Mouse (Mus musculus) heart, adult 2 months (tissue): ENCODE results near the gene Timm17a. TPM values are rescaled to one million over a fixed set of nuclear protein-coding genes. Genes with fewer than 3 reads are reported as not detected.

Experiments
- DNase-seq, 2 experiments: peaks; one replicate each; pipeline ENCODE4 v3.0.0; 2021
- H3K27ac ChIP-seq: fragments of 200-600 bp; 2 replicates; pipeline ENCODE4 v1.8.1; 2022
- H3K27me3 ChIP-seq: fragments of 200-500 bp; 2 replicates; pipeline ENCODE4 v1.6.1; 2012; ENCODE audit warnings: mild to moderate bottlenecking, low read length, inconsistent platforms, mixed read lengths; ENCODE audit not compliant: control insufficient read depth, insufficient read depth
- H3K36me3 ChIP-seq: fragments of 200-500 bp; 2 replicates; pipeline ENCODE4 v1.6.1; 2012; ENCODE audit warnings: low read length, inconsistent platforms; ENCODE audit not compliant: control insufficient read depth, insufficient read depth
- H3K4me1 ChIP-seq: fragments of 200-500 bp; 2 replicates; pipeline ENCODE4 v1.6.1; 2011; ENCODE audit warnings: low read length; ENCODE audit not compliant: control insufficient read depth, insufficient read depth
- H3K4me3 ChIP-seq: fragments of 200-600 bp; 2 replicates; pipeline ENCODE4 v1.8.1; 2022
- H3K79me2 ChIP-seq: fragments of 200-500 bp; replicated peaks from 2 replicates; pipeline ENCODE4 v1.6.1; 2012; ENCODE audit warnings: mild to moderate bottlenecking, inconsistent platforms, low read length, moderate library complexity, mixed read lengths; ENCODE audit not compliant: control insufficient read depth, insufficient read depth
- H3K9ac ChIP-seq: fragments of 200-500 bp; 2 replicates; pipeline ENCODE4 v1.6.1; 2012; ENCODE audit warnings: low read depth, mild to moderate bottlenecking, control low read depth, inconsistent platforms, low read length, mixed read lengths
- CTCF ChIP-seq: fragments of 200-600 bp; IDR thresholded peaks from 2 replicates; pipeline ENCODE4 v1.8.1; 2022; ENCODE audit warnings: antibody characterized with exemption, mild to moderate bottlenecking, moderate library complexity
- EP300 ChIP-seq: fragments of 200-500 bp; IDR thresholded peaks from 2 replicates; pipeline ENCODE4 v1.6.1; 2011; ENCODE audit warnings: low read depth, low read length, control low read depth; ENCODE audit not compliant: insufficient read depth
- POLR2A ChIP-seq: fragments of 200-500 bp; IDR thresholded peaks from 2 replicates; pipeline ENCODE4 v1.6.1; 2011; ENCODE audit warnings: mild to moderate bottlenecking, low read depth, low read length, control low read depth; ENCODE audit not compliant: insufficient read depth
- WGBS: fragments of 180-500 bp; shearing (Covaris S2); methylation state at CpG from one replicate; pipeline ENCODE4 v1.1.7; 2018; 5-methylcytosine and 5-hydroxymethylcytosine counted together
- intact Hi-C: fragments of 180-260 bp; cut with DNase I; formaldehyde crosslinking; loops from one replicate; pipeline ENCODE4 v1.15.1; 2025
- polyA plus RNA-seq: library from polyadenylated mRNA; depleted of rRNA; stranded (reverse); fragments of >200 nt; gene quantifications from 2 replicates; pipeline ENCODE4 v1.2.3, GENCODE M21; 2012
- total RNA-seq, 2 experiments: library from RNA; stranded (reverse); gene quantifications; 2 replicates each; pipeline ENCODE4 v1.2.3; 2021

The Timm17a gene
- total and polyA plus RNA-seq, 3 experiments, result 185 to 370 (median 325) TPM

DNA sequence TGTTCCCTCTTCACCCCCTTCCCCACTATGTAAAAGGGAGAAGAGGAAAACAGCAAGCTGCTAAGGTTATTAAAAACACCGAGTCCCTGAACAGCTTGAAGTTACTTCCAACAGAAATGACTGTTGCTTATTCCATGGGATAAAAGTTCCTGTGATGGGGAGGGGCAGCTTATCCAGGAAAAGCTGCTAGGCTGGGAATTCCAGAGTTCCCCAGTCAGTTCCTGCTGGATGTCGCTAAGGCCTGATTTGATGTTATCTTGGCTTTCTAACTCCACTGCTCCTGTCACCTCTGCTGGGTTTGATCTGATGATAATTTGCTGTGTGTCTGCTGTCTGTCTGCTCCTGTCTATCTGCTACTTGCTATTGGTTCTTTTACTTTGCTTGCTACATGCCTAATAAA is 27.3 kb downstream of the Timm17a start:
- DNase-seq, result no peak
- Histone ChIP-seq H3K9ac (no peak overlapping the region), H3K79me2 (no peaks in the 10 kb centered on the region), H3K27me3 (no peaks in the 10 kb centered on the region), H3K36me3 (no peaks in the 10 kb centered on the region), H3K27ac (peak overlapping the region; percentile 58), H3K4me1 (peaks cover 6% of the 10 kb centered on the region), H3K4me3 (no peak overlapping the region)
- WGBS, result 49% methylated on average over 2 of the region's 2 CpGs
- intact Hi-C loops, result no loop called here
- TF ChIP-seq POLR2A (no peak), CTCF (no peak), EP300 (no peak)

DNA sequence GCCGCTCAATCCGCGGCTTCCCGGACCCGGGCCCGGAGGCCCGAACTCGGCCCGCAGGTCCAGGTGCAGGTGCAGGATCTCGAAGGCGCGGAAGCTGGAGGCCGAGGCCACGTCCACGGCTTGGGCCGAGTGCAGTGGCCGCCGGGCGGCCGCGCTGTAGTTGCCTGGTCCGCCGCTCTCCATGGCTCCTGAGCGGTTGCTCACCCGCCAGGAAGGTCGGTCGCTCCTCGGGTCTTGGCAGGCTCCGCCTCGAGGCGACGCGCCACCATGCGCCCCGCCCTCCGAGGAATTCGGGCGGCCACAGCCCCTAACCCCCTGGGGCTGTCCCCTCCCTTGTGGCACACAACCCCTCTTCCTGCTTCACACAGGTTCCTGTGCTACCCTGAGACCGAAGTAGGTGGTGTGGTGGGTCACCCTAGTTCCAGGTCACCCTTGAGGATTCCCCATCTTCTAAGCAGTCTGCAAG is 29.7 kb downstream of the Timm17a start, which contains the start of gene Rnpep:
Rnpep (minus strand) TSS at position 259 of the 466 bp plus-strand sequence.
- Histone ChIP-seq H3K79me2 (no peaks in the 10 kb centered on the region), H3K27me3 (no peaks in the 10 kb centered on the region), H3K27ac (peak within 1 kb of the TSS; percentile 97), H3K9ac (peak within 1 kb of the TSS; percentile 94), H3K4me1 (peaks cover 8% of the 10 kb centered on the region), H3K4me3 (peak within 1 kb of the TSS; percentile 86), H3K36me3 (peaks cover 4% of the 10 kb centered on the region)
- intact Hi-C loops, result loop anchor here (2.0 kb wide), 1 partner anchor 29 kb away; the partner anchor contains the start of gene Timm17a
- WGBS, result 0% methylated on average over 39 of the region's 39 CpGs
- DNase-seq, result peak; percentile 86
- TF ChIP-seq EP300 (no peak), POLR2A (peak; percentile 70), CTCF (peak; percentile 14; the same call in 1 of the 2 replicates)

DNA sequence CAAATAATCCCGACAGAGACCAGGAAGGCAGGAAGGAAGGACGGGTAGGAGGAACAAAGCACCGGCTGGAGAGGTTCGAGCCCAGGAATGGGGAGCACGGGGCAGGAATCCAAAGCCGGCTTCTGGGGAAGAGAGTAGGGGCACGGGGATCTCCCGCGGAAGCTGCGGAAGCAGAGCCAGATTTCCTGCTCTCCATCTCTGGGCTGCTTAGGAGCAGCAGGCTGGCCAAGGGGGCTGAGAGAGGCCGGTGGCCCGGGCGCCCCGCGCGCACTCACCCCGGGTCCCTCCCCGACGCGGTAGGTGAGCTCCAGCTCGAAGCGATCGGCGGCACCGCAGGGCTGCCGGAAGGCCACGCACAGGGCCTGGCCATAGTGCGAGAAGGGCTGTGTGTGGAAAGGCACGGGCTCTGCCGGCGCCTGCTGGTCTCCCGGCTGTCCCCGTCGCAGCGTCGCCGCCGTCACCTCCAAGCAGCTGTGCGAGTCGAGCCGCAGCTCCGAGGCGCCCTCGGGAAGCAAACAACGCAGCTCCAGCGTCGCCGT is 30.2 kb downstream of the Timm17a start:
- H3K79me2 ChIP-seq, result no peaks in the 10 kb centered on the region
- H3K4me1 ChIP-seq, result peaks cover 8% of the 10 kb centered on the region
- H3K9ac ChIP-seq, result peak overlapping the region; percentile 94
- intact Hi-C loops, result loop anchor here (2.0 kb wide), 1 partner anchor 29 kb away; the partner anchor contains the start of gene Timm17a
- peak overlapping the region; percentile 97 for H3K27ac ChIP-seq
- WGBS, result under 1% methylated on average over 48 of the region's 48 CpGs
- no peak for DNase-seq
- no peak for TF ChIP-seq EP300
- 0 out of 2 replicates have a peak, but pooled peaks have one; percentile 15 for TF ChIP-seq POLR2A
- no peaks in the 10 kb centered on the region for H3K27me3 ChIP-seq
- peaks cover 4% of the 10 kb centered on the region for H3K36me3 ChIP-seq
- H3K4me3 ChIP-seq, result peak overlapping the region; percentile 86

DNA sequence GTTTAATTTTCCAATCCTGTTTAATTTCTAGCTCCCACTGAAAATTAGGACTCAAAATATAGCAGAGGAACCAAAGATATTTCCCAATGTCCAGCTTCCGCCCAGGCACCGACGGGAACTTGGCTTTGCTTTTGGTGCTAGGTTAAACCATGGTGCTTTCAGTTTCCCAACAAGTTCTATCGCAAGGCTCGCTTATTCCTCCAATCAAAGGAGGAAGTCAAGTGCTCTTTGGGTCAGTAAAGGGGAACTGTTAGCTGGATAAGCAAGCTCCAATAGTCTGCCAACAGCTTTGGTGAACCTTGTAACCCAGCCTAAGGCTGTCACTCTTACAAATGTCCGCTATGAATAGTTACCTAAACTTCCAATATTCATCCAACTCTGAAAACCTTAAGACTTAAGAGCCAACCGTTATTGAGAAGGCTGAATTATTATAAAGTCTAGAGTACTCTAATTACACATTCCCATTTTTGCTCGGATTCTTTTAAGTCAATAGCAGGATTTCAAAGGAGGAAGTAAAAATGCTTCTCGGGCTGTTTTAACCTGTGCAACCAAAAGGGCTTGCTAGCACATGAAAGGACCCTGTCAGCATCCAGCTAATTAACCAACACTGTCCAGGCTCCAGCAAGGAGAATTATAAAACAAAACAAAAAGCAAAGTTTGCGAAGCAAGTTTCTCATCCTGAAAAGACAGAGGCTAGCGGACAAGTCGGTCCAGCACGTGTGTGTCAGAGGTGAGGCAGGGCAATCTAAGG is 30.9 kb downstream of the Timm17a start:
- Histone ChIP-seq H3K4me3 (peak overlapping the region; percentile 86), H3K79me2 (no peaks in the 10 kb centered on the region), H3K4me1 (peaks cover 8% of the 10 kb centered on the region), H3K36me3 (peaks cover 4% of the 10 kb centered on the region), H3K27me3 (no peaks in the 10 kb centered on the region), H3K27ac (peak overlapping the region; percentile 97), H3K9ac (peak overlapping the region; percentile 94)
- TF ChIP-seq EP300 (no peak), CTCF (no peak), POLR2A (no peak)
- peak; percentile 37 to 46 for DNase-seq
- intact Hi-C loops, result loop anchor here (2.0 kb wide), 1 partner anchor 30 kb away; the partner anchor contains the start of gene Timm17a
- WGBS, result 14% methylated on average over 13 of the region's 13 CpGs

DNA sequence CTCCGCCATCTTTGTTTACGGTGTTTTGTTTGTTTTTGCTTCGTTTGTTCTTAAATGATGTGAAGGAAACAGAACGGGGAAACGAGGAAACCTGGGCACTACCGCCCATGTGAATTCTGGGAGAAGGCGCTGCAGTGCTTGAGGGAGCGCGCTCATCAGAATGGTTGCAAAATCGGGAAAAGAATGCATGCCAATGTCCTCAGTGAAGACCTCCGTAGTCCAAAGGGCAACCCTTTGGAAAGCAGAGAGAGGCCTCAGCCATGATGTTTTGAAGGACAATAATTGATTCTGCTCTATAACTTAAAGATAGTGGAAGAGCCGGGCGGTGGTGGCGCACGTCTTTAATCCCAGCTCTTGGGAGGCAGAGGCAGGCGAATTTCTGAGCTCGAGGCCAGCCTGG is 31.7 kb downstream of the Timm17a start:
- 95% methylated on average over 17 of the region's 17 CpGs for WGBS
- Histone ChIP-seq H3K4me1 (peaks cover 8% of the 10 kb centered on the region), H3K27me3 (no peaks in the 10 kb centered on the region), H3K27ac (no peak overlapping the region; the same call in 1 of the 2 replicates), H3K4me3 (no peak overlapping the region; the same call in 1 of the 2 replicates), H3K79me2 (no peaks in the 10 kb centered on the region), H3K9ac (no peak overlapping the region), H3K36me3 (peaks cover 4% of the 10 kb centered on the region)
- no peak for DNase-seq
- intact Hi-C loops, result loop anchor here (2.0 kb wide), 1 partner anchor 31 kb away; the partner anchor contains the start of gene Timm17a
- TF ChIP-seq POLR2A (no peak), EP300 (no peak), CTCF (no peak)

DNA sequence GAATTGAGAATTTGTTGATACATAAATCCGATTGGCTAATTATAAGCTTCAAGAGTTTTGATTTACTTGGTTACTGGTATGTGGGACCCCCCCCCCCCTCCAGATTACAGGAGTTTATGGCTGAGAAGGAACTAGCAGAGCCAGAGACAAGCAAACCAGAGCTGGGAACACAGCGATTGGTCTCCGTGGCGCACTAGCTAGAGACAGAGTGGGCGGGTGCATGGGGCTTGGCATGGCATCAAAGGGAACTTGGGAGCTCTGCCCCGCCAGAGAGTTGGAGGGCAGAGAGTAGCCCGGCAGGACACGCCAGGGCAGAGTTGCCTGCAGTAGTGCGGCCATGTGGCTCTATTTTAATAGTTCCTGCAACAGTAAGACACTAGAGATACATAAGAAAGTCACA is 32.9 kb downstream of the Timm17a start:
- H3K27ac ChIP-seq, result no peak overlapping the region
- 0 out of 2 replicates have a peak, but pooled peaks have one; percentile 21 for TF ChIP-seq POLR2A
- no peak for TF ChIP-seq EP300
- no peak for TF ChIP-seq CTCF
- no peak overlapping the region for H3K9ac ChIP-seq
- no peak overlapping the region for H3K4me3 ChIP-seq
- DNase-seq, result peak; percentile 69 to 83
- intact Hi-C loops, result no loop called here
- 46% methylated on average over 9 of the region's 9 CpGs for WGBS
- no peaks in the 10 kb centered on the region for H3K79me2 ChIP-seq
- H3K36me3 ChIP-seq, result peaks cover 6% of the 10 kb centered on the region
- H3K4me1 ChIP-seq, result peaks cover 8% of the 10 kb centered on the region
- no peaks in the 10 kb centered on the region for H3K27me3 ChIP-seq
